Mouse (Mus musculus): ENCODE data around the gene 4930470P17Rik. TPM values are rescaled to one million over a fixed set of nuclear protein-coding genes. Genes with fewer than 3 reads are reported as not detected.

The 4930470P17Rik gene
- polyA plus RNA-seq, 1 experiment: not detected

DNA sequence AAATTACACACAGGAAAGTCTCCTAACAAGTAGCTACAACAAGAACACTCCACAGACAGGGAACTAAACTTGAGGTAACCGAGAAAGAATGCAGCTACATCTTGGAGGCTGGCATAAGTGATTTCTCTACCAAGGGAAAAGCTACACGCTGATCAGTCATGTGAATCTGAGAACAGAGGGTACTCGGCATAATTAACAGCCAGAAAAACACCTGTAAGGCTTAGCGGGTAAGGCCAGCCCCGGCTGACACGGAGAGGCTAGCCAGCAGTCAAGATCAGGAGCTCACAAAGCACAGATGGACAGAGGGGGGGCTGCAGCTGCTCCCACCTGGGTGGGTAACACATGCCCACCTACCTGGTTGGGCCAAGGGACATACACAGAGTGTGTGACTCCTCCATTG is 9.7 kb downstream of the 4930470P17Rik start:
- H3K4me3 ChIP-seq (ENCODE audit: insufficient read depth, poor library complexity, severe bottlenecking): no peak overlapping the region
- no peaks in the 10 kb centered on the region for H3K79me2 ChIP-seq (ENCODE audit: control insufficient read depth, insufficient read depth)
- H3K36me3 ChIP-seq (ENCODE audit: control insufficient read depth, insufficient read depth): no peaks in the 10 kb centered on the region
- no peak overlapping the region for H3ac ChIP-seq (ENCODE audit: control insufficient read depth, insufficient read length, low read depth)
- H3K27me3 ChIP-seq (ENCODE audit: control insufficient read depth, insufficient read depth, insufficient read length): no peaks in the 10 kb centered on the region
- no peaks in the 10 kb centered on the region for H3K79me3 ChIP-seq (ENCODE audit: low read depth)
- no peak for TF ChIP-seq MYOG (IDR thresholded peaks at IDR 0.05; ENCODE audit: control insufficient read depth, extremely low read depth, insufficient read length)
- no peak for TF ChIP-seq CTCF (IDR thresholded peaks at IDR 0.05; ENCODE audit: control insufficient read depth, insufficient read depth, insufficient read length)
- no peak for TF ChIP-seq FOSL1 (IDR thresholded peaks at IDR 0.05; ENCODE audit: insufficient read depth, low read length, poor library complexity, severe bottlenecking)
- no peak for TF ChIP-seq USF1 (IDR thresholded peaks at IDR 0.05; ENCODE audit: low read depth)
- no peak for TF ChIP-seq CEBPB (IDR thresholded peaks at IDR 0.05; ENCODE audit: low read depth)
- TF ChIP-seq MYOD1 (IDR thresholded peaks at IDR 0.05; ENCODE audit: control insufficient read depth, insufficient read length, low read depth): no peak
- TF ChIP-seq MAX (IDR thresholded peaks at IDR 0.05): no peak

GRCm38 (mm10) chr2:170588369-170588900 is 13.4 kb downstream of the 4930470P17Rik start:
- no peaks in the 10 kb centered on the region for H3K36me3 ChIP-seq (ENCODE audit: control insufficient read depth, insufficient read depth)
- no peaks in the 10 kb centered on the region for H3K27me3 ChIP-seq (ENCODE audit: control insufficient read depth, insufficient read depth, insufficient read length)
- H3ac ChIP-seq (ENCODE audit: control insufficient read depth, insufficient read length, low read depth): no peak overlapping the region
- TF ChIP-seq CTCF (IDR thresholded peaks at IDR 0.05; ENCODE audit: control insufficient read depth, insufficient read depth, insufficient read length) (no peak), FOSL1 (IDR thresholded peaks at IDR 0.05; ENCODE audit: insufficient read depth, low read length, poor library complexity, severe bottlenecking) (no peak), MAX (IDR thresholded peaks at IDR 0.05) (no peak), USF1 (IDR thresholded peaks at IDR 0.05; ENCODE audit: low read depth) (no peak), CEBPB (IDR thresholded peaks at IDR 0.05; ENCODE audit: low read depth) (no peak), MYOG (IDR thresholded peaks at IDR 0.05; ENCODE audit: control insufficient read depth, extremely low read depth, insufficient read length) (no peak), MYOD1 (IDR thresholded peaks at IDR 0.05; ENCODE audit: control insufficient read depth, insufficient read length, low read depth) (no peak)
- no peak overlapping the region for H3K4me3 ChIP-seq (ENCODE audit: insufficient read depth, poor library complexity, severe bottlenecking)
- H3K79me3 ChIP-seq (ENCODE audit: low read depth): no peaks in the 10 kb centered on the region
- no peaks in the 10 kb centered on the region for H3K79me2 ChIP-seq (ENCODE audit: control insufficient read depth, insufficient read depth)

DNA sequence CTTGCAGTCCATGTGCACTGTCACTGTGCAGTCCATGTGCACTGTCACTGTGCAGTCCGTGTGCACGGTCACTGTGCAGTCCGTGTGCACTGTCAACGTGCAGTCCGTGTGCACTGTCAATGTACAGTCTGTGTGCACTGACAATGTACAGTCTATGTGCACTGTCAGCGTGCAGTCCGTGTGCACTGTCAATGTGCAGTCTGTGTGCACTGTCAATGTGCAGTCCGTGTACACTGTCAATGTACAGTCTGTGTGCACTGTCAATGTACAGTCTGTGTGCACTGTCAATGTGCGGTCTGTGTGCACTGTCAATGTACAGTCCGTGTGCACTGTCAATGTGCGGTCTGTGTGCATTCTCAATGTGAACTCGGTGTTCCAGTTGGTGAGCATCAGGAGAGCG is 17.1 kb downstream of the 4930470P17Rik start:
- TF ChIP-seq CEBPB (IDR thresholded peaks at IDR 0.05; ENCODE audit: low read depth): no peak
- no peak for TF ChIP-seq MYOG (IDR thresholded peaks at IDR 0.05; ENCODE audit: control insufficient read depth, extremely low read depth, insufficient read length)
- TF ChIP-seq MYOD1 (IDR thresholded peaks at IDR 0.05; ENCODE audit: control insufficient read depth, insufficient read length, low read depth): no peak
- TF ChIP-seq MAX (IDR thresholded peaks at IDR 0.05): no peak
- no peak for TF ChIP-seq FOSL1 (IDR thresholded peaks at IDR 0.05; ENCODE audit: insufficient read depth, low read length, poor library complexity, severe bottlenecking)
- TF ChIP-seq CTCF (IDR thresholded peaks at IDR 0.05; ENCODE audit: control insufficient read depth, insufficient read depth, insufficient read length): no peak
- no peak for TF ChIP-seq USF1 (IDR thresholded peaks at IDR 0.05; ENCODE audit: low read depth)
- no peaks in the 10 kb centered on the region for H3K79me3 ChIP-seq (ENCODE audit: low read depth)
- no peak overlapping the region for H3K4me3 ChIP-seq (ENCODE audit: insufficient read depth, poor library complexity, severe bottlenecking)
- H3K27me3 ChIP-seq (ENCODE audit: control insufficient read depth, insufficient read depth, insufficient read length): no peaks in the 10 kb centered on the region
- no peaks in the 10 kb centered on the region for H3K79me2 ChIP-seq (ENCODE audit: control insufficient read depth, insufficient read depth)
- H3K36me3 ChIP-seq (ENCODE audit: control insufficient read depth, insufficient read depth): no peaks in the 10 kb centered on the region
- H3ac ChIP-seq (ENCODE audit: control insufficient read depth, insufficient read length, low read depth): no peak overlapping the region

- no peaks in the 10 kb centered on the region for H3K79me2 ChIP-seq (ENCODE audit: control insufficient read depth, insufficient read depth)
- H3K36me3 ChIP-seq (ENCODE audit: control insufficient read depth, insufficient read depth): no peaks in the 10 kb centered on the region
- H3K4me3 ChIP-seq (ENCODE audit: insufficient read depth, poor library complexity, severe bottlenecking): no peak overlapping the region
- TF ChIP-seq CTCF (IDR thresholded peaks at IDR 0.05; ENCODE audit: control insufficient read depth, insufficient read depth, insufficient read length): no peak
- TF ChIP-seq CEBPB (IDR thresholded peaks at IDR 0.05; ENCODE audit: low read depth): no peak
- TF ChIP-seq MAX (IDR thresholded peaks at IDR 0.05): no peak
- TF ChIP-seq USF1 (IDR thresholded peaks at IDR 0.05; ENCODE audit: low read depth): no peak
- no peak for TF ChIP-seq MYOG (IDR thresholded peaks at IDR 0.05; ENCODE audit: control insufficient read depth, extremely low read depth, insufficient read length)
- no peak for TF ChIP-seq FOSL1 (IDR thresholded peaks at IDR 0.05; ENCODE audit: insufficient read depth, low read length, poor library complexity, severe bottlenecking)
- no peak for TF ChIP-seq MYOD1 (IDR thresholded peaks at IDR 0.05; ENCODE audit: control insufficient read depth, insufficient read length, low read depth)
- no peaks in the 10 kb centered on the region for H3K27me3 ChIP-seq (ENCODE audit: control insufficient read depth, insufficient read depth, insufficient read length)
- no peak overlapping the region for H3ac ChIP-seq (ENCODE audit: control insufficient read depth, insufficient read length, low read depth)
- no peaks in the 10 kb centered on the region for H3K79me3 ChIP-seq (ENCODE audit: low read depth)
These were observed 22.3 kb downstream of the 4930470P17Rik start for GRCm38 (mm10) chr2:170579551-170579950.

GRCm38 (mm10) chr2:170578588-170578987 is 23.2 kb downstream of the 4930470P17Rik start:
- no peaks in the 10 kb centered on the region for H3K36me3 ChIP-seq (ENCODE audit: control insufficient read depth, insufficient read depth)

More at GRCm38 (mm10) chr2:170578588-170578987, 23.2 kb downstream of the 4930470P17Rik start:
- H3ac ChIP-seq (ENCODE audit: control insufficient read depth, insufficient read length, low read depth): no peak overlapping the region
- no peaks in the 10 kb centered on the region for H3K27me3 ChIP-seq (ENCODE audit: control insufficient read depth, insufficient read depth, insufficient read length)
- TF ChIP-seq CTCF (IDR thresholded peaks at IDR 0.05; ENCODE audit: control insufficient read depth, insufficient read depth, insufficient read length) (no peak), FOSL1 (IDR thresholded peaks at IDR 0.05; ENCODE audit: insufficient read depth, low read length, poor library complexity, severe bottlenecking) (no peak), MAX (IDR thresholded peaks at IDR 0.05) (no peak), USF1 (IDR thresholded peaks at IDR 0.05; ENCODE audit: low read depth) (no peak), MYOD1 (IDR thresholded peaks at IDR 0.05; ENCODE audit: control insufficient read depth, insufficient read length, low read depth) (no peak), CEBPB (IDR thresholded peaks at IDR 0.05; ENCODE audit: low read depth) (no peak), MYOG (IDR thresholded peaks at IDR 0.05; ENCODE audit: control insufficient read depth, extremely low read depth, insufficient read length) (no peak)
- no peaks in the 10 kb centered on the region for H3K79me2 ChIP-seq (ENCODE audit: control insufficient read depth, insufficient read depth)
- H3K79me3 ChIP-seq (ENCODE audit: low read depth): no peaks in the 10 kb centered on the region
- no peak overlapping the region for H3K4me3 ChIP-seq (ENCODE audit: insufficient read depth, poor library complexity, severe bottlenecking)
